Mouse (Mus musculus) heart, postnatal 25 days (tissue): ENCODE data around the gene Rc3h2. TPM values are rescaled to one million over a fixed set of nuclear protein-coding genes. Genes with fewer than 3 reads are reported as not detected.

Experiments
- DNase-seq: peaks from one replicate; pipeline ENCODE4 v3.0.0; 2022; ENCODE audit warnings: low spot score
- intact Hi-C: fragments of 180-260 bp; cut with DNase I; formaldehyde crosslinking; loops from one replicate; pipeline ENCODE4 v1.15.1; 2025
- total RNA-seq, 2 experiments: library from RNA; stranded (reverse); gene quantifications; 2 replicates each; pipeline ENCODE4 v1.2.3; 2021

Rc3h2 gene
- total RNA-seq, 2 experiments from 2014 or later, result 34.7 to 34.8 TPM

DNA sequence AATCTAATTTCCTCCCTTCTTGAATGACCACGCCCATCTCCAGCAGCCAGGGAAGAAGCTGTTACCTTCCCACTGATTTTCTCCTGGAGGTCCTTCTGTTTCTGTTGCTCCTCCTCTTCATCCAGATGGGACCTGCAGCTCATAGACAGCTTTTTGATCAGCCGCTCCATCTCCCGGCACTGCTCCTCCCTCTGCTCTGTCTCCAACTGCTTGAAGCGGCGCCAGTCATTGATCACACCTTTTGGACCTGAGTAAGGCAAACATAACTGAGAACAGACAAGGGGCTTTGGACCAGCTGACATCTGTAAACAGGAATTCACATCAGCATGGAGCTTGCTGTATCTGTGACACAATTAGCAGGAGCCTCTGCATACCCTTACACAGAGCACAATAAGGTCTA lies 67.1 kb downstream of the Rc3h2 start:
- intact Hi-C loops, result no loop called here
- no peak for DNase-seq

DNA sequence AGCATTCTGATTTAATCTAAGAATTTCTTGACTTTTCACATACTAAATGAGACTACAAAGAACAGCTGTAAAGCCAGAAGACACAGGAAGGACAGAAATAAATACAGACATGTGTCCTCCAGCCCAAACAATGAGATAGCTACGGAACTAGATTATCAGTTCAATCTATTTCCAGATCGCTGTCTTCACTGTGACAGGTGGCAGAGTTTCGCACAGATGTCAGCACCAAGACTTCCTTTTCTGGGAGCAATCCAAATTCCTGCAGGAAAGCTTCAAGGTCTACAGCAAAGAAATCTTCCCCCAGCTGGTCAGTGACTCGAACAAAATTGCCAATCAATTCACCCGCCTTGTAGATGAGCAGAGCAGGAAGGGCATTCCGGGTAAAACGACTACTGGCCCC lies 71.0 kb downstream of the Rc3h2 start:
- intact Hi-C loops, result no loop called here
- DNase-seq, result no peak

DNA sequence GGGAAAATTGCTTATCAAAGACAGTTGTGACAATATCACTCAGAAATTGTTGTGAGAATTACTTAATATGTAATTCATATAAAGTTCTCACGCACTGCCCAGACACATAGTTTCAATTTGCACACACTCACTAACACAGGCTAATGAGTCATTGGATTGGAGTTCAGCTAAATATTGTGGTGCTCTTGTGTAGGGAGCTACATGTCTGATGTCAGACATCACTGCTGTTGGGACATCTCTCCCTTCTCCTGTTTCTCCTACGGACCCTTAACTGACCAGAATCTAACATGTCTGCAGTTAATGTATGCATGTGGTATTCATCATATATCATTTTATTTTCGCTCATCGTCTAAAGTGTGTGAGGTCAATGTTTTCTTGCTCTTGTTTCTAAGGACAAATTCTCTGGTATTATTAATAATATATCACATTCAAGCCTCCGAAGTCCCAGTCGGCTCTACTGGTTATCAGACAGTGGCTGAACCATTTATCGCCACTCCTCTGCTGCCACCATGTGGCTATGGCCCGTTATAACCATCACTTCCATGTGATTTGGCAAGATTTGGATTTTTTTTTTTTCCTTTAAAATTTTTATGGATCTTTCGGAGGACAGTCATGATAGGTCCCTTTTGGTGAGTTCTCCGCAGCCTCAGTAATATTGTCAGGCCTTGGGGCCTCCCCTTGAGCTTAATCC lies 84.1 kb downstream of the Rc3h2 start:
- DNase-seq, result no peak
- intact Hi-C loops, result no loop called here

DNA sequence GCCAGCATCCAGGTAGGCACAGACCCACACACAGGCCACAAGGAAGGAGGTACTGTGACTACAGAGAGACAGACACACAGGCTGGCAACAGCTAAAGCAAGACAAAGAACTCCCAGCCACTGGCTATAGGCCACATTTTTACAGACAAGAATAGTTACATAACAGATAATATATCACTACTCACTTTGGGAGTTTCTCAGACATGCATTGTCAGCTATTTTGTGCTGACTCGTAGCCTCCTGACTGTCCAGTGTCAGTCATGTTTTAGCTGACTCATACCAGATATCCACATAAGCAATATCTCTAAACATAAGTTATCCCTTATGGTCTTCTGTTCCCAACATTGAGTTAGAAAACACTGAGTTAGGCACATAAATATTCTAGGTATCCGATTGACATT lies 89.4 kb downstream of the Rc3h2 start:
- no peak for DNase-seq
- intact Hi-C loops, result no loop called here

DNA sequence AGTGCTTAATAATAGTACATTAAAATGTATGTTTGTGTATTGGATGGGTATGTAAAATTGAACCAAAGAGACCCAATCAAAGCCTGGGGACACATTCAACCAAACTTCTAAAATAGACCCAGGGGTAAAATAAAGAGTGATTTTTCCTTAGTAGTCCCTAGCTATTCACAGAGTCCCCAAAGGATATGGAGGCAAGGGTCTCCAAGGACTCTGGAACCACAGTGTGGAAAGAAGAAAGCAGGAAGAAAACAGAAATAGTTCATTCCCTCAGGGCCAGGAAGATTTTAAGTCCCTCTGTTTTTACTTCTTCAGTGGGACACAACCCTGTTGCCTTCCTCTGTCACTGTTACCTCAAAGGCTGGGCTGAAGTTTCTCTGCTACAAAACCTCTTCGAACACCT lies 96.5 kb downstream of the Rc3h2 start, which contains the start of gene Olfr368:
Gene Olfr368, plus strand, starts transcription at position 301 of the 400 bp plus-strand sequence.
- DNase-seq, result no peak
- intact Hi-C loops, result no loop called here

Other genes starting within 250 kb of the Rc3h2 start
- not detected for gene Olfr365, start 234.7 kb downstream of the Rc3h2 start, total RNA-seq
- not detected for gene Olfr366, start 211.3 kb downstream of the Rc3h2 start, total RNA-seq
- not detected for gene Olfr368, start 96.4 kb downstream of the Rc3h2 start, total RNA-seq
- gene Pdcl, start 63.6 kb downstream of the Rc3h2 start, total RNA-seq, result 10 to 100 TPM; 22.4 to 25.9 TPM
- 1 to 10 TPM; 4.3 to 6.3 TPM for gene Zbtb26, start 20.2 kb upstream of the Rc3h2 start, total RNA-seq
- 1 to 10 TPM; 4.2 to 4.8 TPM for gene Zbtb6, start 20.3 kb upstream of the Rc3h2 start, total RNA-seq
- gene Rabgap1, start 20.4 kb upstream of the Rc3h2 start, total RNA-seq, result 10 to 100 TPM; 40.8 to 46.5 TPM
- gene Gpr21, start 93.4 kb upstream of the Rc3h2 start, total RNA-seq, result under 1 TPM; 0.53 to 0.62 TPM